Mouse (Mus musculus) hindbrain, embryonic 15.5 days (tissue): ENCODE measurements around the gene Lif. TPM values are rescaled to one million over a fixed set of nuclear protein-coding genes. Genes with fewer than 3 reads are reported as not detected.

Experiments used
- ATAC-seq: fragments of 200-750 bp; cut with Nextera tagmentation; 2 replicates; pipeline ENCODE4 v1.8.0; 2017; ENCODE audit warnings: low read depth, moderate number of reproducible peaks, moderate TSS enrichment; ENCODE audit not compliant: low FRiP score
- H3K27ac ChIP-seq: fragments of 300-500 bp; sonication (generic); replicated peaks from 2 replicates; pipeline ENCODE4 v1.5.1; 2015; ENCODE audit warnings: mild to moderate bottlenecking, inconsistent platforms
- H3K27me3 ChIP-seq: fragments of 300-500 bp; sonication (generic); 2 replicates; pipeline ENCODE4 v1.6.1; 2015; ENCODE audit warnings: control low read depth, inconsistent platforms
- H3K36me3 ChIP-seq: fragments of 300-500 bp; sonication (generic); 2 replicates; pipeline ENCODE4 v1.6.1; 2015; ENCODE audit warnings: control low read depth, inconsistent platforms
- H3K4me1 ChIP-seq: fragments of 300-500 bp; sonication (generic); replicated peaks from 2 replicates; pipeline ENCODE4 v1.6.1; 2015; ENCODE audit warnings: control low read depth, inconsistent platforms
- H3K4me2 ChIP-seq: fragments of 300-500 bp; sonication (generic); 2 replicates; pipeline ENCODE4 v1.6.1; 2015; ENCODE audit warnings: moderate library complexity, mild to moderate bottlenecking, inconsistent platforms
- H3K4me3 ChIP-seq: fragments of 300-500 bp; sonication (generic); 2 replicates; pipeline ENCODE4 v1.5.1; 2015; ENCODE audit warnings: mild to moderate bottlenecking, inconsistent platforms
- H3K9ac ChIP-seq: fragments of 300-500 bp; sonication (generic); 2 replicates; pipeline ENCODE4 v1.6.1; 2015; ENCODE audit warnings: inconsistent platforms
- H3K9me3 ChIP-seq: fragments of 300-500 bp; sonication (generic); 2 replicates; pipeline ENCODE4 v1.6.1; 2016; ENCODE audit warnings: control low read depth, inconsistent platforms
- WGBS: fragments of 180-500 bp; shearing (Covaris S2); methylation state at CpG from one replicate; pipeline ENCODE4 v1.1.7; 2015; 5-methylcytosine and 5-hydroxymethylcytosine counted together
- polyA plus RNA-seq: library from polyadenylated mRNA; unstranded; fragments of >200 nt; fragmentation: Nextera tagmentation; extraction: Ambion mirVana; gene quantifications from 2 replicates; pipeline ENCODE4 v1.2.1, GENCODE M21; 2015

Gene Lif
- polyA plus RNA-seq, 1 experiment from 2014 or later, result 0.08 TPM

DNA sequence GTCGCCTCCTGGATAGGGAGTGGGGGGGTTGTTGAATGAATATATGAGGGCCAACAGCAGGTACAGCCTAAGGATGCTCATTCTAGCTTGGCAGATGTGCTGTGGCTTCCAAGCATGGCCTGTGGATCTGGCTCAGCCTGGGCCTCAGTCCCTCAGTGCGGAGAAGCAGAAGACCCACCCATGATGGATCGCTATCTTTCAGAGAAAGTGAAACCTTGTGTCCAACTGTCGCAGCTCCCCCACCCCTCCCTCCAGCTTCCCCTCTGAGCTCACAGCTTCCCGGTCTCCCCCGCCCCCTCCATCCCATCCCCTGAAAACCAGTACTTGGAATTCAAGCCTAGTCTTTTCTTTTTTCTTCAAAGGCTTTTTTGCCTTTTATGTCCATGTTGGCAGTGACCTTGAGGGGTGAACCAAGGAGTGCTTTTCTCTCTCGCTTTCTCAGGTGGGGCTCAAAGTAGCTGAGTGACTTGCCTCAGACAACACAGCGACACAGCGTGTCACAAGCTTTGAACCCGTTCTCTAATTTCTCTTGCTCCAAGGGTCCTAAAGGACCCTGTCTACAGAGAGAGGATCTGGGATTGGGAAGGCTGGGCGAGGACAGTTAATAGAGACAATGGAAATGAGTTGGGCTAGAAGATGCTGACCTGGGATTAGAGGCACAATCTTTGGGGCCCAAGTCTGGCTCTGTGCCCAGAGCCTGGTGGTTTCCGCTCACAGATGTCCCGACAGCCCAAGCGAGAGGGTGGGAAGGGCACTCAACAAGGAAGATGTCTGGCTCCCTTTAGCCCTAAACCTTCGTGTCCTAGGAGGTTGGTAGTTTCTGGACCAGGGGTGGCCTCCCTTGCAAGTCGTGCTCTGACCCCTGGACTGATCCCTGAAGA, 21.5 kb upstream of the Lif start, which contains the start of gene Osm:
Gene Osm, plus strand, starts transcription at position 756 of the 881 bp plus-strand sequence.
- Histone ChIP-seq H3K9me3 (no peaks in the 10 kb centered on the region), H3K27ac (no peak within 1 kb of the TSS), H3K36me3 (no peaks in the 10 kb centered on the region), H3K27me3 (no peaks in the 10 kb centered on the region), H3K4me3 (no peak within 1 kb of the TSS), H3K4me2 (no peak within 1 kb of the TSS), H3K9ac (no peak within 1 kb of the TSS), H3K4me1 (no peaks in the 10 kb centered on the region)
- ATAC-seq, result no peak
- WGBS, result 76% methylated on average over 16 of the region's 16 CpGs

DNA sequence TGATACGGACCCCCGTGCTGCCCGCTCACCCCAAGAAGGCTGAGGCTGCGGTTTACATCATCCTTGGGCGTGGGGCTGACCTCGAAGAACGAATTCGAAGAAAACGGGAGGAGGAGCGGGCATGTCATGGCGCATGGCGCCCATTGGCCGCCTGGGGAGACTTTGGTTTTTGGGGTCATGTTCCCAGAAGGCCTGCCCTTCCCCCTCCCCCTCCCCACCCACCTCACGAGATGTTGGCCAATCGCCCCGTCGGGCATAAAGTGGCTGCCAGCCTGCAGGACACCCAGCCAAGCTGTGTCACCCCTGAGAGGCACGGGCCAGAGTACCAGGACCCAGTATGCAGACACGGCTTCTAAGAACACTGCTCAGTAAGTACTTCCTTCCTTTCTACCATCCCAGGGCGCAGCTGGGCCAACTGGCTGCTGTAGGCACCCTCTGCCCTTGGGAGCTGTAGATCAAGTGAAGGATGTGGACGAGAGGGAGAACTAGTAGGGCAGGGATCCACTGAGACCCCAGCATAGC, 20.8 kb upstream of the Lif start:
- Histone ChIP-seq H3K27me3 (no peaks in the 10 kb centered on the region), H3K27ac (no peak overlapping the region), H3K4me2 (no peak overlapping the region), H3K4me1 (no peaks in the 10 kb centered on the region), H3K9ac (no peak overlapping the region), H3K9me3 (no peaks in the 10 kb centered on the region), H3K4me3 (no peak overlapping the region), H3K36me3 (no peaks in the 10 kb centered on the region)
- 92% methylated on average over 21 of the region's 21 CpGs for WGBS
- ATAC-seq, result no peak

DNA sequence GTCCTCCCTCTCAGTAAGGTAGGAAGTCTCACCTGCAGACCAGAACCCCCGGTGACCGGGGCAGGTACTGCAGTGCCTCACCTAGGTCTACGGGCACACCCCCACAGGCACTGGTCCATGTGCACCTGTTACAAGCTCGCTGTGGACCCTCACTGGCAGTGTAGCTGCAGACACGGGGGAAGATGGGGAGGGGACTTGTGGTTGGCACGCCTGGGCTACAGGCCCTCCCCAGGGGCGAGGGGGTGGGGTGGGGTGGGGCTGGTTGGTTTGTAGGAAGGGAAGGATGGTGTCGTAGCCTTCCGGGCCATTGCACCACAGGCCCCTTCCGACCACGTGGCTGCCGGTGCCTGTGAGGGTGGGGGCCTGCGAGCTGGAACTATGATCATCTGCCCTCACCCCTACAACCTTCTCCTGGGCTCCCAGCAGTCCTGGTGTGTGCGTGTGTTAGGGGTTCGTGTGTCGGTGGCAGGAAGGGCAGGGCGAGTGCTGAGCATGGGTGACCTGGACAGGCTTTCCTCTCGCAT, 19.9 kb upstream of the Lif start:
- Histone ChIP-seq H3K4me2 (no peak overlapping the region), H3K4me1 (no peaks in the 10 kb centered on the region), H3K4me3 (no peak overlapping the region), H3K9me3 (no peaks in the 10 kb centered on the region), H3K27me3 (no peaks in the 10 kb centered on the region), H3K36me3 (no peaks in the 10 kb centered on the region), H3K27ac (no peak overlapping the region), H3K9ac (no peak overlapping the region)
- 83% methylated on average over 18 of the region's 18 CpGs for WGBS
- ATAC-seq, result no peak

DNA sequence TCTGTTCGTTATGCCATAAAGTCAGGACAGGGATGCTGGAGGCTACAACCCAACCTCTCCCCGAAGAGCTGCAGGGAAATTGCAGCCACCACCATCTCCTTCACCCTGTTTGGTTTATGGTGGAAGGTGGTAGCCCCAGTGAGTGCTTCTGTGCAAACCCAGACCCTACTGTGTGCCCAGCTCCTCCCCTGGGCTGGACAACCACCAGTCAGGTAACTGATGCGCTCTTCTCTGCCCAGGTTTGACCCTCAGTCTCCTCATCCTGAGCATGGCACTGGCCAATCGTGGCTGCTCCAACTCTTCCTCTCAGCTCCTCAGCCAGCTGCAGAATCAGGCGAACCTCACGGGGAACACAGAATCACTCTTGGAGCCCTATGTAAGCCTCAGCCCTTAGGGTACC, 19.2 kb upstream of the Lif start:
- no peak for ATAC-seq
- no peak overlapping the region for H3K9ac ChIP-seq
- H3K4me2 ChIP-seq, result no peak overlapping the region
- H3K27ac ChIP-seq, result no peak overlapping the region
- H3K4me3 ChIP-seq, result no peak overlapping the region
- H3K9me3 ChIP-seq, result no peaks in the 10 kb centered on the region
- no peaks in the 10 kb centered on the region for H3K36me3 ChIP-seq
- WGBS, result 90% methylated on average over 6 of the region's 6 CpGs
- no peaks in the 10 kb centered on the region for H3K4me1 ChIP-seq
- no peaks in the 10 kb centered on the region for H3K27me3 ChIP-seq

DNA sequence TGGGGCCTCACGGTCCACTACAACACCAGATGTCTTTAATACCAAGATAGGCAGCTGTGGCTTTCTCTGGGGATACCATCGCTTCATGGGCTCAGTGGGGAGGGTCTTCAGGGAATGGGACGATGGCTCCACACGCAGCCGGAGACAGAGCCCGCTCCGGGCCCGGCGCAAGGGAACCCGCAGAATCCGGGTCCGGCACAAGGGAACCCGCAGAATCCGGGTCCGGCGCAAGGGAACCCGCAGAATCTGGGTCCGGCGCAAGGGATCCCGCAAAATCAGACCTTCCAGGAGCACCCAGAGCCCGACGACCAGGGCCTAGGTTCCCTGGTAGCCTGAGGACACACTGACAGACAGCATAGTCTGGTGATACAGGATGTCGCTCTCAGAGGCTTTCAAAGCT, 17.7 kb upstream of the Lif start:
- ATAC-seq, result no peak
- Histone ChIP-seq H3K27me3 (no peaks in the 10 kb centered on the region), H3K4me2 (no peak overlapping the region), H3K4me1 (no peaks in the 10 kb centered on the region), H3K36me3 (no peaks in the 10 kb centered on the region), H3K4me3 (no peak overlapping the region), H3K9ac (no peak overlapping the region), H3K9me3 (no peaks in the 10 kb centered on the region), H3K27ac (no peak overlapping the region)
- 92% methylated on average over 23 of the region's 23 CpGs for WGBS

DNA sequence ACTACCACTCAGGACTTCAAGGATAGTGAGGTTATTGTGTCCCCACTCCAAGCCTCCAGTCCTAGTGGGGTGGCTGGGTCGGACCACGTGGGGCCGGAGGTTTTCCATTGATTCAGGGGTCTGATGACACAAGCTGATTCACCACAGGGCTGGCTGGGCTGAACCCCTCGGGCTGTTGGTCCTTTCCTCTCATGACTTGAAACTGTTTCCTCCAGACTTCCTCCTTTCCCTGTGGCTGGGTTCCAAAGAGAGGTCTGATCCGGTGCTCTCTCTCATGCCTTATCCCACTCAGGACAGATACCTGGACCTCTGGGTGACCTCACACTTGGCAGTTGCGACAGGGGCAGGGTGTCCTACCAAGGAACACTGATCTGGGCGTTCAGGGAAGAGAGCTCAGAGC, 17.2 kb upstream of the Lif start:
- no peak overlapping the region for H3K27ac ChIP-seq
- 74% methylated on average over 7 of the region's 7 CpGs for WGBS

DNA sequence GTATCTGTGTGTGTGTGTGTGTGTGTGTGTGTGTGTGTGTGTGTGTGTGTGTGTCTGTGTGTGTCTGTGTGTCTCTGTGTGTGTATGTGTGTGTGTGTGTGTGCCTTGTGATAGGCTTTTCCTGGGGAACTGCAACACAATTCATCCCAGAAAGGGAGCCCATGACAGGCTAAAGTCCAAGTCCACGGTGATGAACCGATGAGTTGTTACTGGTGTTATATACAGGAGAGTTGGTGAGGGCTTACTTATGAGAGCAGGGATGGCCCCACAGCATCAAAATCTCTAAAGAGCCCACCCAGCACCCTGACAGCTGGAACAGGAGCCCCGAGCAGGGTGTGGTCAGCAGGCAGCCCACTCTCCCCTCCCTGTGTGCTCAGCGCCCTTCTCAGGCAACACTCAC, 16.2 kb upstream of the Lif start:
- WGBS, result 79% methylated on average over 4 of the region's 4 CpGs
- Histone ChIP-seq H3K9me3 (no peaks in the 10 kb centered on the region), H3K9ac (no peak overlapping the region), H3K36me3 (no peaks in the 10 kb centered on the region), H3K4me2 (no peak overlapping the region), H3K27ac (no peak overlapping the region), H3K4me1 (no peaks in the 10 kb centered on the region), H3K4me3 (no peak overlapping the region), H3K27me3 (no peaks in the 10 kb centered on the region)
- ATAC-seq, result no peak

More for the DNA sequence above, 17.2 kb upstream of the Lif start:
- H3K4me2 ChIP-seq, result no peak overlapping the region
- no peaks in the 10 kb centered on the region for H3K27me3 ChIP-seq
- no peaks in the 10 kb centered on the region for H3K36me3 ChIP-seq
- no peak overlapping the region for H3K4me3 ChIP-seq
- H3K9me3 ChIP-seq, result no peaks in the 10 kb centered on the region
- no peak for ATAC-seq
- H3K9ac ChIP-seq, result no peak overlapping the region
- no peaks in the 10 kb centered on the region for H3K4me1 ChIP-seq

DNA sequence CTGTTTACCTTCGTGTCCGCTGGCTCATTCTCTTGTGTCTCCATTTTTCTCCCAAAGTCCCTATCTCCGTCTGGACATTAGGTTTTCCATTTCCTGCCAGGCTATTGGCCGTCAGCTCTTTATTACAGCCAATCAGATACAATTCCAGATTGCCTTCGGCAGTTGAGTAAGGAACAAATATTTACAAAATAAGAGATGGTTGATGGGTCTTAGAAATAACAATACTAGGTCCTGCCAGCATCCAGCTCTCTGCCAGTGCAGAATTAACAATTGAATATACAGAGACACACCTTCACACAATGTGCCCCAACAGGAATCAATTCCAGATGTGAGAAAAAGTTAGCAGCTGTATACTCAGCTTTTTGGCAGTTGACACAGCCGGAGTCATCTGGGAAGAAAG, 11.2 kb upstream of the Lif start:
- H3K27me3 ChIP-seq, result no peaks in the 10 kb centered on the region
- no peak overlapping the region for H3K4me3 ChIP-seq
- no peak for ATAC-seq
- H3K27ac ChIP-seq, result no peak overlapping the region
- no peak overlapping the region for H3K4me2 ChIP-seq
- H3K36me3 ChIP-seq, result no peaks in the 10 kb centered on the region
- WGBS, result 78% methylated on average over 6 of the region's 6 CpGs
- H3K9ac ChIP-seq, result no peak overlapping the region
- no peaks in the 10 kb centered on the region for H3K4me1 ChIP-seq
- H3K9me3 ChIP-seq, result no peaks in the 10 kb centered on the region

DNA sequence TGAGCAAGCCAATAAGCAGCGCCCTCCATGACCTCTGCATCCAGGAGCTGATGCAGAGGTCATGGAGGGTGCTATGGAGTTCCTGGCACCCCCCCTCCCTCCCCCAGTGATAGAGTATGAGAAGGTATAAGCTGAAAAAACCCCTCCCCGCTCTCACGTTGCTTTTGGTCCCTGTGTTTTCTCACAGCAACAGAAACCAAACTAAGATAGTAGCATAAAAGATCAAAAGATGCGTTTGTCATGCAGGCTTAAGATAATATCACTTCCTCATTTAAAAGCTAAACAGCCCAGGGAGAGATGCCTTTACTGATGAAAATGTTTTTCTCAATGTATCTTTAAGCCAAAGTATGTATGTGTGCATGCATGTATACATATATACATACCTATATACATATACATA, 10.7 kb upstream of the Lif start:
- no peaks in the 10 kb centered on the region for H3K9me3 ChIP-seq
- no peaks in the 10 kb centered on the region for H3K27me3 ChIP-seq
- H3K4me1 ChIP-seq, result no peaks in the 10 kb centered on the region
- no peak for ATAC-seq
- 82% methylated on average over 4 of the region's 4 CpGs for WGBS
- no peak overlapping the region for H3K4me2 ChIP-seq
- no peak overlapping the region for H3K27ac ChIP-seq
- no peak overlapping the region for H3K9ac ChIP-seq
- H3K4me3 ChIP-seq, result no peak overlapping the region
- H3K36me3 ChIP-seq, result no peaks in the 10 kb centered on the region

DNA sequence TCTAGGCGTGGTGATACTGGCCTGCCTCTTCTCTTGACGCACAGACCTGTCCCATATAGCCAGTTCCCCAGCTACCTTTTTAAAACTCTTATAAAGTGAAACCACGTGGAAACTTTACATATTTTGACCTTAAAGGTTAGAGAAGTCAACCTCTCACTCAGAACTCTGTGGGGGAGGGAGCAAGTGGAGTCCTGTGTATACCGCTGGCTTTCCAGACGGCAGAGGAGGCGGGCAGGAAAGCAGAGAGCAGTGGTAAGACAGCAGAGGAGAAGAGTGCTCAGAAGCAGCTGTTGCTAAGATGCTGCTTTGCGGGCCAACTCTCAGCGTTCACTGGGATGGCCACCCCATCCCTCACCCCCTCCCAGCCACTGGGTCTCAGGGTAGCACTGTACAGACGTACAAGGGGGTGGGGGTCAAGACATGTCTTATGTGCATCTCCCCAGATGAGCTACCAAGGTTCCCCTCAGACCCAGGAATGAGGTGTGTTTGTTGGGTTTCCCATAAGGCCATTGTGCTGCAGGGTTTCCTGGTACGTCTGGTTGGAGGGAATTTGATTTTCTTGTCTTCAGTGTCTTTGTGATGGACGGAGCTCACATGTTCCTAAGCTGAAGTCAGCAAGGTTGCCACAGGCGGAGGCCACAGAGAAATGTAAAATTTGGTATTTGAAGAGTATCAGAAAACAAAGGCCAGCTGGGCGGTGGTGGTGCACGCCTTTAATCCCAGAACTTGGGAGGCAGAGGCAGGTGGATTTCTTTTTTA, 10.0 kb upstream of the Lif start:
- no peaks in the 10 kb centered on the region for H3K27me3 ChIP-seq
- H3K27ac ChIP-seq, result no peak overlapping the region
- no peaks in the 10 kb centered on the region for H3K4me1 ChIP-seq
- H3K4me3 ChIP-seq, result no peak overlapping the region
- H3K36me3 ChIP-seq, result no peaks in the 10 kb centered on the region
- 76% methylated on average over 14 of the region's 14 CpGs for WGBS
- ATAC-seq, result no peak
- H3K9ac ChIP-seq, result no peak overlapping the region
- H3K9me3 ChIP-seq, result no peaks in the 10 kb centered on the region
- no peak overlapping the region for H3K4me2 ChIP-seq

DNA sequence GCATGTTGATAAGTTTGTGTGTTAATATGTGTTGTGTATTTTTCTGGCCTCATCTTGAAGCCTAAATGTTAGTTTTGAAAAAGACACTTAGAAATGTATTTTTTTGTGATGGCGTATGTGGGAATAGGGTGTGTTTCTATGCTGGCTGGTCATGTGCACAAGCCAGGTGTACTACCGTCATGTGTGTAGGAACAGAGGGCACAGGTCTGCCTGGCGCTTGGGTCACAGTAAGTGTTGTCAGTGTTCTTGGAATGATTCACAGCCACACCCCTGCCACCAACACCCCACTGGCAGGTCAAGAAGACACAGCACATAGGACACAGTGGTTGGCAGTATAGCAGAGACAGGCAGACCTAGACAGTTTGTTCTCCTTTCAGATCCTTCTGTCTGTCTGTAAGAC, 8.2 kb upstream of the Lif start:
- H3K4me1 ChIP-seq, result no peaks in the 10 kb centered on the region
- no peak overlapping the region for H3K9ac ChIP-seq
- no peaks in the 10 kb centered on the region for H3K36me3 ChIP-seq
- no peak overlapping the region for H3K27ac ChIP-seq
- H3K4me2 ChIP-seq, result no peak overlapping the region
- H3K4me3 ChIP-seq, result no peak overlapping the region
- WGBS, result 93% methylated on average over 3 of the region's 3 CpGs
- no peaks in the 10 kb centered on the region for H3K9me3 ChIP-seq
- no peak for ATAC-seq
- no peaks in the 10 kb centered on the region for H3K27me3 ChIP-seq

DNA sequence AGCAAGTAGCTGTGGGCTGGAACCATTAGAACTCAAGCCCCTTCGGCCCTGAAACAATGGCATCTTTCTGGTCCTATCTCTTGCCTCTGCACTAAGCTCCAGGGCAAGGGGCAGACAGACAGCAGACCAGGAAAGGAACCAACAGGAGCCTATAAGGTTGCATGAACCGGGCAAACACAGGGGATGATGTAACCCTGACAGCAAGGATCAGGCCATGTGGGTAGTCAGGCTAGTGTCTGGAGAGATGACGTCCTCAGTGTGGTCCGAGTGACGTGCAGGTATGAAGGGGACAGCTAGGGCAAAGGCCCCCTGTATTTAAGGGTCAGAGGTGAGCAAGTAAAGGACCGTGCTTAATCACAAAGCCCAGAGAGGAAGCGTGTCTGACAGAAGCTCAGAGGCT, 7.1 kb upstream of the Lif start:
- no peak overlapping the region for H3K27ac ChIP-seq
- H3K27me3 ChIP-seq, result no peaks in the 10 kb centered on the region
- H3K4me3 ChIP-seq, result no peak overlapping the region
- 72% methylated on average over 7 of the region's 7 CpGs for WGBS
- no peaks in the 10 kb centered on the region for H3K4me1 ChIP-seq
- ATAC-seq, result no peak
- no peak overlapping the region for H3K9ac ChIP-seq
- no peaks in the 10 kb centered on the region for H3K9me3 ChIP-seq
- no peaks in the 10 kb centered on the region for H3K36me3 ChIP-seq
- H3K4me2 ChIP-seq, result no peak overlapping the region
